Mouse (Mus musculus) cerebellum, adult 2 months (tissue): ENCODE data around the gene Catsperz.

Experiments
- CTCF ChIP-seq: fragments of 200-500 bp; IDR thresholded peaks from 2 replicates; pipeline ENCODE4 v1.5.1; 2011; ENCODE audit warnings: low read depth, mild to moderate bottlenecking, control low read depth, low read length, moderate library complexity, borderline replicate concordance; ENCODE audit not compliant: insufficient read depth
- POLR2A ChIP-seq: fragments of 200-500 bp; IDR thresholded peaks from 2 replicates; pipeline ENCODE4 v1.6.1; 2011; ENCODE audit warnings: low read length, control low read depth, borderline replicate concordance; ENCODE audit not compliant: insufficient read depth

DNA sequence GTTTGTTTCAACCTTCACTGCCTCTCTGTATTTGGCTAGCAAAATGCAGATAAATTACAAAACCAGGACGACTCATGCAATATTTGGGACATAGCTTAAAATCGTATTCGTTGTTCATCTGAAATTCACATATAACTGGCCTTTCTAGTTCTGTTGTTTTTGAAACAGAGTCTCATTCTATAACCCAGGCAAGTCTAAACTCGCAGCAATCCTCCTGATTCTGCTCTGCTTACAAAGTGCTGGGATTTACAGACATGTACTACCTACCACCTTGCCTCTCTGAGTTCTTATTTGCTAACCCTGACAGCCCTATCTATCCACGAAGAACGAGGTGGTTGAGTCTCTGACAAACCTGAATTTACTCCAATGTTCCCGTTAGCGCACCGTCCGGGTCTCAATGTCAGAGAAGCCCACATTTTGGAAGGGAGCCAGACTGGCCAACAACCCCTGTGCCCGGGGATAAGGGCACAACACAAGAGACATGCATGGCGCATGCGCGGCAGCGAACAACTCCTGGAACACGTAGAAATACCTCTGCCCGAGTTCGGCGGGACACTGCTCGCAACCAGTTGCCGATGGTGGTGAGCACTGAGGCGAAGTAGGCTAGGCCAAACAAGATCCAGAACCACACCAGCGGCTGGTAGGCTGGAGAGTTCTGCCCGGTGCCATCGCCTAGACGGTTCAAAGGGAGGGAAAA is 1.5 kb upstream of the Catsperz start:
- TF ChIP-seq CTCF (no peak), POLR2A (no peak)
